In genomic region chr3:115793344-115794059, GRCm38 (mm10) we compare ENCODE assay signal across 8 mouse cellular contexts.
A peak's percentile ranks its signal among the peaks of the same experiment; 100 is the strongest.
DNase-seq lines count a peak whose midpoint lies in the region; ATAC-seq and TF ChIP-seq lines count a peak whose summit lies in the region.

No protein-coding gene starts in this region.

- TF ChIP-seq CTCF in CH12.LX (conservative IDR thresholded peaks at IDR 0.05 in 1 of 2, IDR thresholded peaks at IDR 0.05 in 1 of 2; ENCODE audit: low read depth in 2 of 2, low read length in 2 of 2): peak in 1 of 2 experiments; percentile 72; a peak in 2 of 4 replicates

- peaks cover 0 to 12% of the 10 kb centered on the region in 2 experiments; a peak in 2 of 4 replicates for H3K4me1 ChIP-seq in CH12.LX (ENCODE audit: control insufficient read depth in 1 of 2, insufficient read depth in 2 of 2)
- H3K4me1 ChIP-seq in heart, embryonic 13.5 days: peaks cover 19% of the 10 kb centered on the region

- no peak for TF ChIP-seq EP300 in CH12.LX (IDR thresholded peaks at IDR 0.05; ENCODE audit: low read length)

- peak overlapping the region; percentile 19; the same call in 1 of the 2 replicates for H3K9ac ChIP-seq in CH12.LX (ENCODE audit: insufficient read depth, low read depth)
- peak overlapping the region; percentile 55 for H3K9ac ChIP-seq in heart, embryonic 13.5 days

- peak overlapping the region; percentile 92 for H3K4me2 ChIP-seq in CH12.LX (ENCODE audit: insufficient read depth, low read depth, poor library complexity, severe bottlenecking)
- peak overlapping the region; percentile 61 for H3K4me2 ChIP-seq in heart, embryonic 13.5 days

- no peak for TF ChIP-seq POLR2A in CH12.LX (IDR thresholded peaks at IDR 0.05; ENCODE audit: low read depth, low read length)

- no peak overlapping the region for H3K4me3 ChIP-seq in CH12.LX (replicated peaks in 1 of 3; ENCODE audit: low read depth in 2 of 3, low read length in 2 of 3, poor library complexity in 1 of 3)
- H3K4me3 ChIP-seq in heart, embryonic 13.5 days: peak overlapping the region; percentile 26; the same call in 1 of the 2 replicates

- 9% methylated on average over 12 of the region's 12 CpGs for WGBS in heart, embryonic 13.5 days

- dilution Hi-C loops in CH12.LX (cut with MboI; ENCODE audit: extremely low pct_ligation_motif_present, extremely low pct_unique_long_range_greater_than_20kb, low sequenced_read_pairs): no loop called here

- no peaks in the 10 kb centered on the region for H3K27me3 ChIP-seq in CH12.LX (replicated peaks)
- H3K27me3 ChIP-seq in heart, embryonic 13.5 days (replicated peaks): no peaks in the 10 kb centered on the region

- no peaks in the 10 kb centered on the region for H3K36me3 ChIP-seq in CH12.LX (replicated peaks in 1 of 2; ENCODE audit: control insufficient read depth in 1 of 2, insufficient read depth in 1 of 2, low read length in 1 of 2)
- no peaks in the 10 kb centered on the region for H3K36me3 ChIP-seq in heart, embryonic 13.5 days

- DNase-seq in adrenal gland, adult 2 months: peak; percentile 36
- DNase-seq in adrenal gland, postnatal 25 days: no peak
- peak; percentile 43 for DNase-seq in CH12.LX (ENCODE audit: extremely low read depth)
- peak; percentile 51 for DNase-seq in kidney, postnatal 14 days
- DNase-seq in cerebellum, adult 8-10 months: no peak
- no peak for DNase-seq in frontal cortex, postnatal 25 days (ENCODE audit: low spot score in 2 of 2)

- no peaks in the 10 kb centered on the region for H3K79me2 ChIP-seq in CH12.LX (replicated peaks; ENCODE audit: control insufficient read depth, extremely low read depth, insufficient read depth, poor library complexity, severe bottlenecking)

- TF ChIP-seq RAD21 in CH12.LX (IDR thresholded peaks at IDR 0.05; ENCODE audit: low read depth, low read length): peak; percentile 68

- no peak overlapping the region for H3K27ac ChIP-seq in CH12.LX (ENCODE audit: insufficient read depth, low read depth)
- peak overlapping the region; percentile 76 for H3K27ac ChIP-seq in heart, embryonic 13.5 days (replicated peaks)

- peak; percentile 64; the same call in 1 of the 2 replicates for ATAC-seq in heart, embryonic 13.5 days (ENCODE audit: extremely low read depth, insufficient number of reproducible peaks, low FRiP score, low TSS enrichment)
- ATAC-seq in megakaryocyte-erythroid progenitor cell, adult 5-6 weeks (replicated peaks; ENCODE audit: low FRiP score, low TSS enrichment, poor library complexity, severe bottlenecking): peak; percentile 91

- H3K9me3 ChIP-seq in CH12.LX (replicated peaks; ENCODE audit: low read length): no peaks in the 10 kb centered on the region
- H3K9me3 ChIP-seq in heart, embryonic 13.5 days: no peaks in the 10 kb centered on the region

- in situ Hi-C loops in CH12.LX (cut with MboI; ENCODE audit: low pct_ligation_motif_present, low pct_unique_long_range_greater_than_20kb, low sequenced_read_pairs): no loop called here

TF ChIP-seq in CH12.LX, 34 proteins besides CTCF, POLR2A, EP300 and RAD21:
- TF ChIP-seq JUN (IDR thresholded peaks at IDR 0.05; ENCODE audit: insufficient read depth, low read depth, low read length) (no peak), ELF1 (IDR thresholded peaks at IDR 0.05; ENCODE audit: low read depth, low read length) (peak; percentile 34; the same call in 1 of the 2 replicates), POLR2AphosphoS2 (IDR thresholded peaks at IDR 0.05; ENCODE audit: low read depth, low read length) (no peak), IRF4 (IDR thresholded peaks at IDR 0.05; ENCODE audit: low read depth, low read length) (peak; percentile 58), MYC (IDR thresholded peaks at IDR 0.05; ENCODE audit: low read depth, low read length) (no peak), USF2 (conservative IDR thresholded peaks at IDR 0.05; ENCODE audit: low read depth, low read length) (no peak), CHD1 (IDR thresholded peaks at IDR 0.05; ENCODE audit: low read depth, low read length) (no peak), BHLHE40 (IDR thresholded peaks at IDR 0.05; ENCODE audit: low read depth, low read length) (peak; percentile 63), ZNF384 (IDR thresholded peaks at IDR 0.05; ENCODE audit: low read depth, low read length) (0 out of 2 replicates have a peak, but pooled peaks have one; percentile 11), MXI1 (IDR thresholded peaks at IDR 0.05; ENCODE audit: low read depth, low read length) (no peak), ETS1 (conservative IDR thresholded peaks at IDR 0.05; ENCODE audit: low read depth, low read length) (0 out of 2 replicates have a peak, but pooled peaks have one; percentile 14), USF1 (IDR thresholded peaks at IDR 0.05; ENCODE audit: low read depth, low read length) (no peak), PAX5 (IDR thresholded peaks at IDR 0.05; ENCODE audit: low read length) (no peak), GABPA (IDR thresholded peaks at IDR 0.05; ENCODE audit: insufficient replicate concordance, low read depth, low read length) (no peak), SIN3A (IDR thresholded peaks at IDR 0.05; ENCODE audit: low read length) (no peak), MAX (IDR thresholded peaks at IDR 0.05; ENCODE audit: low read length) (no peak), NRF1 (IDR thresholded peaks at IDR 0.05; ENCODE audit: low read depth, low read length) (no peak), MAZ (IDR thresholded peaks at IDR 0.05; ENCODE audit: low read depth, low read length) (no peak), MEF2A (IDR thresholded peaks at IDR 0.05; ENCODE audit: borderline replicate concordance, low read depth, low read length) (no peak), ZC3H11A (IDR thresholded peaks at IDR 0.05; ENCODE audit: low read depth, low read length) (peak; percentile 65), TCF12 (IDR thresholded peaks at IDR 0.05; ENCODE audit: low read depth, low read length) (no peak), E2F4 (IDR thresholded peaks at IDR 0.05; ENCODE audit: insufficient replicate concordance, low read depth, low read length) (no peak), KAT2A (IDR thresholded peaks at IDR 0.05; ENCODE audit: insufficient replicate concordance, low read length) (no peak), ZKSCAN1 (IDR thresholded peaks at IDR 0.05; ENCODE audit: borderline replicate concordance, low read depth, low read length) (no peak), SMC3 (IDR thresholded peaks at IDR 0.05; ENCODE audit: low read depth, low read length) (peak; percentile 84), HCFC1 (IDR thresholded peaks at IDR 0.05; ENCODE audit: low read depth, low read length) (no peak), NELFE (IDR thresholded peaks at IDR 0.05; ENCODE audit: low read depth, low read length) (no peak), ZMIZ1 (IDR thresholded peaks at IDR 0.05; ENCODE audit: low read depth, low read length) (no peak), CHD2 (IDR thresholded peaks at IDR 0.05; ENCODE audit: low read length) (no peak), TBP (conservative IDR thresholded peaks at IDR 0.05; ENCODE audit: low read depth, low read length) (no peak), UBTF (IDR thresholded peaks at IDR 0.05; ENCODE audit: low read depth, low read length) (no peak), RCOR1 (conservative IDR thresholded peaks at IDR 0.05; ENCODE audit: low read depth, low read length) (no peak), JUND (conservative IDR thresholded peaks at IDR 0.05; ENCODE audit: low read depth, low read length) (no peak), MAFK (IDR thresholded peaks at IDR 0.05; ENCODE audit: insufficient replicate concordance, low read length) (no peak)

Comparison
In these comparisons a context has a peak if more than half of its experiments do, and no peak if none do; other contexts are left out.
1. DNase-seq: peak in adrenal gland, adult 2 months (single experiment), CH12.LX (single experiment) and kidney, postnatal 14 days (single experiment); none in adrenal gland, postnatal 25 days (single experiment), cerebellum, adult 8-10 months (single experiment) and frontal cortex, postnatal 25 days (0 of 2).